Mouse (Mus musculus): Measurements from ENCODE around the gene Shroom3. TPM values are rescaled to one million over a fixed set of nuclear protein-coding genes. Genes with fewer than 3 reads are reported as not detected.

Gene Shroom3
- polyA plus RNA-seq, 1 experiment from 2014 or later, result 12.9 TPM

DNA sequence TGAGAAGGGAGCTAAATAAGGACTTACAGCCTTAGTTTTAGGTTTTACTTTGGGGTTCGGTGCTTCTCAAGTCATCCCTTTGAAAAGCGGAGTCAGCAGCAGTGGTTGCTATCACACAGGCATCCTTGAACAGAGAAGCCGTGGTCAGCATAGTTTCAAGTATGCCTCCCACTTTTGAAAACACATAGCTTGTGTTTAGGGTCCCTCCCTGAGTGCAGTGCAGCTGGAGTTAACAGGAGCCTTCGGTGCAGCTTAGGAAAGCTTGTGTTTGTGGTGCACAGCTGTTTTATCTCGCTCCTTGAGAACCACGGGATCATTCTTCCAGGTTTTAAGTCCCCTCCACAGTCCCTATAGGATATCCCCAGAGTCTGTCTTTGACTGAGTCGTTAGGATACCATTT lies 151.3 kb downstream of the Shroom3 start:
- Histone ChIP-seq H3K9ac (ENCODE audit: low read length) (no peak overlapping the region), H3K36me3 (ENCODE audit: control insufficient read depth, insufficient read depth, low read length) (no peaks in the 10 kb centered on the region), H3K9me3 (ENCODE audit: control insufficient read depth, low read length) (no peaks in the 10 kb centered on the region), H3K27me3 (replicated peaks; ENCODE audit: control insufficient read depth, insufficient read depth, low read length) (no peaks in the 10 kb centered on the region), H3K4me1 (replicated peaks; ENCODE audit: control insufficient read depth, insufficient read depth, low read length) (peaks cover 7% of the 10 kb centered on the region; the same call in 1 of the 2 replicates), H3K4me3 (ENCODE audit: low read depth, low read length) (no peak overlapping the region), H3K27ac (ENCODE audit: low read depth) (peak overlapping the region; percentile 22; the same call in 1 of the 2 replicates), H3K4me2 (ENCODE audit: low read length) (no peak overlapping the region)
- no peak for DNase-seq (ENCODE audit: low spot score)
- 46% methylated on average over 7 of the region's 7 CpGs for WGBS
- ATAC-seq (replicated peaks; ENCODE audit: low FRiP score, low TSS enrichment, low read depth), result no peak

DNA sequence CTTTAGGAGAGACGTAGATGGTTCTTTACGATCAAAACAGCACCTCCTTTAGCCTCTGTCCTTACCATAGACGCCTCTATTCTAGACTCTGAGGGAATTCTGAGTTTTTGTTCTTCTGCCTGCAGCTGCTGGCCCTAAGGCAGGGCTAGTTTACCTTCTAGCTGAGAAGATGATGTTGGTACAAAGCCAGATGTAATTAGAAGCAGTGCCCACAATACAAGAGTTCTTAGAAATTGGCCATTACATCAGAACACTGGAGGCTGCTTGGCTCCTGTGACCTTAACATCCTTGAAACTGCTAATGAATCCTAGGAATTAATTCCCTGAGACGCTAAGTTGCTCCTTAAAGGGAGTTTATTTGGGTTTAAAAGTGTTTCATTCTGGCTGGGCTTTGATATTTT lies 154.1 kb downstream of the Shroom3 start:
- Histone ChIP-seq H3K4me1 (replicated peaks; ENCODE audit: control insufficient read depth, insufficient read depth, low read length) (peaks cover 18% of the 10 kb centered on the region), H3K4me3 (ENCODE audit: low read depth, low read length) (no peak overlapping the region), H3K4me2 (ENCODE audit: low read length) (no peak overlapping the region), H3K9me3 (ENCODE audit: control insufficient read depth, low read length) (no peaks in the 10 kb centered on the region), H3K27ac (ENCODE audit: low read depth) (no peak overlapping the region), H3K9ac (ENCODE audit: low read length) (no peak overlapping the region), H3K27me3 (replicated peaks; ENCODE audit: control insufficient read depth, insufficient read depth, low read length) (no peaks in the 10 kb centered on the region), H3K36me3 (ENCODE audit: control insufficient read depth, insufficient read depth, low read length) (no peaks in the 10 kb centered on the region)
- WGBS, result 81% methylated on average over 4 of the region's 4 CpGs
- no peak for ATAC-seq (replicated peaks; ENCODE audit: low FRiP score, low TSS enrichment, low read depth)
- DNase-seq (ENCODE audit: low spot score), result no peak

- DNase-seq (ENCODE audit: low spot score), result no peak
These were observed 155.1 kb downstream of the Shroom3 start for GRCm38 (mm10) chr5:92838351-92838784.

DNA sequence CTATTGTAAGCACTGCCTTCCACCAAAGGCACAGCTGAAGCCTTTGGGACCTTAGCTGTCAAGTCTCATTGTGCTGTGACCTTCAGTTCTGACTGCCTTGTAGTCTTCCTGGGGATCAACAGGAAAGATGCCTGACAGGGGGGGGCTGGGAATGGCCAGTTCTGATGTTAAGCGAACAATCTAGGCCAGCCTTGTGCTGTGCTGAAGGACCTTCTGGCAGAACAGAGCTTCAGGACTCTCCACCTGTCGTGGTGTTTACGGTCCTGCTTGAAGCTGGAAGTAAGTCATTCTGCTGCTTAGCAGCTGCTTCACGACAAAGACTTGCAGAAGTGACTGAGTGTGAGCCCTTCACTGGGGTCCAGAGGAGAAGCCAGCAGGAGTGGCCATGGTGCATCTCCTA lies 156.1 kb downstream of the Shroom3 start:
- no peaks in the 10 kb centered on the region for H3K27me3 ChIP-seq (replicated peaks; ENCODE audit: control insufficient read depth, insufficient read depth, low read length)
- H3K27ac ChIP-seq (ENCODE audit: low read depth), result no peak overlapping the region
- peaks cover 29% of the 10 kb centered on the region for H3K4me1 ChIP-seq (replicated peaks; ENCODE audit: control insufficient read depth, insufficient read depth, low read length)
- H3K4me2 ChIP-seq (ENCODE audit: low read length), result no peak overlapping the region
- H3K9ac ChIP-seq (ENCODE audit: low read length), result no peak overlapping the region
- 64% methylated on average over 4 of the region's 4 CpGs for WGBS
- DNase-seq (ENCODE audit: low spot score) (no peak), ATAC-seq (replicated peaks; ENCODE audit: low FRiP score, low TSS enrichment, low read depth) (no peak)
- no peak overlapping the region for H3K4me3 ChIP-seq (ENCODE audit: low read depth, low read length)
- no peaks in the 10 kb centered on the region for H3K9me3 ChIP-seq (ENCODE audit: control insufficient read depth, low read length)
- H3K36me3 ChIP-seq (ENCODE audit: control insufficient read depth, insufficient read depth, low read length), result no peaks in the 10 kb centered on the region

More at GRCm38 (mm10) chr5:92838351-92838784, 155.1 kb downstream of the Shroom3 start:
- Histone ChIP-seq H3K4me1 (replicated peaks; ENCODE audit: control insufficient read depth, insufficient read depth, low read length) (peaks cover 24% of the 10 kb centered on the region), H3K27ac (ENCODE audit: low read depth) (no peak overlapping the region), H3K9me3 (ENCODE audit: control insufficient read depth, low read length) (no peaks in the 10 kb centered on the region), H3K4me3 (ENCODE audit: low read depth, low read length) (no peak overlapping the region), H3K9ac (ENCODE audit: low read length) (no peak overlapping the region), H3K4me2 (ENCODE audit: low read length) (no peak overlapping the region), H3K36me3 (ENCODE audit: control insufficient read depth, insufficient read depth, low read length) (no peaks in the 10 kb centered on the region), H3K27me3 (replicated peaks; ENCODE audit: control insufficient read depth, insufficient read depth, low read length) (no peaks in the 10 kb centered on the region)
- 0 out of 2 replicates have a peak, but pooled peaks have one; percentile 34 for ATAC-seq (replicated peaks; ENCODE audit: low FRiP score, low TSS enrichment, low read depth)
- WGBS, result 83% methylated on average over 9 of the region's 9 CpGs

GRCm38 (mm10) chr5:92841474-92841873 lies 158.2 kb downstream of the Shroom3 start:
- peak overlapping the region; percentile 64 for H3K27ac ChIP-seq (ENCODE audit: low read depth)
- H3K36me3 ChIP-seq (ENCODE audit: control insufficient read depth, insufficient read depth, low read length), result no peaks in the 10 kb centered on the region
- no peaks in the 10 kb centered on the region for H3K9me3 ChIP-seq (ENCODE audit: control insufficient read depth, low read length)
- no peak overlapping the region for H3K4me2 ChIP-seq (ENCODE audit: low read length)
- ATAC-seq (replicated peaks; ENCODE audit: low FRiP score, low TSS enrichment, low read depth) (peak; percentile 63), DNase-seq (ENCODE audit: low spot score) (no peak)
- no peaks in the 10 kb centered on the region for H3K27me3 ChIP-seq (replicated peaks; ENCODE audit: control insufficient read depth, insufficient read depth, low read length)
- WGBS, result 18% methylated on average over 5 of the region's 5 CpGs
- H3K4me1 ChIP-seq (replicated peaks; ENCODE audit: control insufficient read depth, insufficient read depth, low read length), result peaks cover 26% of the 10 kb centered on the region
- H3K4me3 ChIP-seq (ENCODE audit: low read depth, low read length), result no peak overlapping the region
- no peak overlapping the region for H3K9ac ChIP-seq (ENCODE audit: low read length)

- WGBS, result 14% methylated on average over 8 of the region's 8 CpGs
- Histone ChIP-seq H3K4me1 (replicated peaks; ENCODE audit: control insufficient read depth, insufficient read depth, low read length) (peaks cover 26% of the 10 kb centered on the region), H3K9ac (ENCODE audit: low read length) (no peak overlapping the region), H3K9me3 (ENCODE audit: control insufficient read depth, low read length) (no peaks in the 10 kb centered on the region), H3K27ac (ENCODE audit: low read depth) (peak overlapping the region; percentile 64), H3K4me2 (ENCODE audit: low read length) (no peak overlapping the region), H3K4me3 (ENCODE audit: low read depth, low read length) (no peak overlapping the region), H3K36me3 (ENCODE audit: control insufficient read depth, insufficient read depth, low read length) (no peaks in the 10 kb centered on the region), H3K27me3 (replicated peaks; ENCODE audit: control insufficient read depth, insufficient read depth, low read length) (no peaks in the 10 kb centered on the region)
- DNase-seq (ENCODE audit: low spot score), result no peak
- ATAC-seq (replicated peaks; ENCODE audit: low FRiP score, low TSS enrichment, low read depth), result no peak
These were observed 159.2 kb downstream of the Shroom3 start for GRCm38 (mm10) chr5:92842417-92842816.

DNA sequence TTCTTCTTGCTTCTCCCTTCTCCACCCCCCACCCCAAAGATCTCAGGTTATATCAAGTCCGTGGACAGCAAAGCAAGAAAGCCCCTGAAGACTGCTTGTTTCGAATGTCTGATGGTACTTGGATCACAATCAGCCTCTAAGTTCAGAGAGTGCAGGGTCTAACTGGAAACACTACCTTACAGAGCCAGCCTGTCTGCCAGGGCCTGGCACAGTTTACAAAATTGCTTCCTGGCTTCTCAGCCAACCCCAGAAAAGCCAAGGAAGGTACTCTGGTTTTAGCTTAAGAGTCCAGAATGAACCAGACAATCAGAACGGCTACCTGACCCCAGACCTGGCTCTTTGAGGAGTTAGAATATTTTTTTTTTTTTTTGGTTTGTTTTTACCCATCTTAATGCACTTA lies 159.6 kb downstream of the Shroom3 start:
- Histone ChIP-seq H3K27me3 (replicated peaks; ENCODE audit: control insufficient read depth, insufficient read depth, low read length) (no peaks in the 10 kb centered on the region), H3K4me1 (replicated peaks; ENCODE audit: control insufficient read depth, insufficient read depth, low read length) (peaks cover 26% of the 10 kb centered on the region), H3K36me3 (ENCODE audit: control insufficient read depth, insufficient read depth, low read length) (no peaks in the 10 kb centered on the region), H3K9ac (ENCODE audit: low read length) (no peak overlapping the region), H3K4me2 (ENCODE audit: low read length) (no peak overlapping the region), H3K9me3 (ENCODE audit: control insufficient read depth, low read length) (no peaks in the 10 kb centered on the region), H3K27ac (ENCODE audit: low read depth) (peak overlapping the region; percentile 64), H3K4me3 (ENCODE audit: low read depth, low read length) (no peak overlapping the region)
- WGBS, result 44% methylated on average over 3 of the region's 3 CpGs
- DNase-seq (ENCODE audit: low spot score) (no peak), ATAC-seq (replicated peaks; ENCODE audit: low FRiP score, low TSS enrichment, low read depth) (no peak)

DNA sequence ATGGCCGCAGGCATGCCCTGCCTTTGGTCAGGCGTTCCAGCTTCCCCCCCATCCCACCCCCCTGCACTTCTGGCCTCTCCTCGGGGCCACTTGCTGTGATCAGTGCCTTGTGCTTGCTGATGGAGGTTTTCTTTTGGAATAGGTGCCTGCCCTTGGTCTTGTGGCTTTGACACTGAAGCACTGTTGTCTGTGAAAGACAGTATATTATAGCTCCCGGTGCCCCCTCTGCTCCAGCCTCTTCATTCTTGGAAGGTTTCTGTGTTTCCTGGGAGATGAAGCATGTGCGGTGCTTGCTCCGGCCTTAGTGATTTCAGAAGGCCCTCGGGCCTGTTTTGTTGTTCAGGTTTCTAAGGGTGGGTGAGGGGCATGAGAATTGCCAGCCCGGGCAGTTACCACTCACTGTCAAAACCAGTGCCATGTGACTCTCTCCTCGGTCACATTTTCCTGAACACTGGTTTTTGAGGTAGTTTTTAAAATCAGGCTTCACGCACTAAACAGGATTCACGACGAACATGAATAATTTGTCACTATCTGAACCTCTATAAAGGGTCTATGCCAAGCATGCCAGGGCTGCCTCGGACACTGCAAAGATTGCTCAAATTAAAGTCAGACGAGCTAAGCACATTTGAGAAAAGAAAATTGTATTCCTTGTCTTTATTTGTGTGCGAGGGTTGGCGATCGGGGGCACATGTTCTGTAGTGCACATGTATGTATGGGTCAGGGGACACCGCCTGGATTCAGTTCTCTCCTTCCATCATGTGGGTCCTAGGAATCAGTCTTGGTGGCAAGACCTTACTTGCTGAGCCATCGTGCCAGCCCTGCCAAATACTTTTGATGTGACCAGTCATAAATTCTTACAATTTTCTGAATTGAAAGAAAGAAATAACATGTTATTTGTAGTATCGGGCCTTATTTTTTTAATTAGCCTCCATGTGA lies 160.9 kb downstream of the Shroom3 start:
- Histone ChIP-seq H3K4me1 (replicated peaks; ENCODE audit: control insufficient read depth, insufficient read depth, low read length) (peaks cover 26% of the 10 kb centered on the region), H3K9ac (ENCODE audit: low read length) (0 out of 2 replicates have a peak overlapping the region, but pooled peaks have one; percentile 16), H3K4me3 (ENCODE audit: low read depth, low read length) (no peak overlapping the region), H3K27ac (ENCODE audit: low read depth) (no peak overlapping the region), H3K36me3 (ENCODE audit: control insufficient read depth, insufficient read depth, low read length) (no peaks in the 10 kb centered on the region), H3K4me2 (ENCODE audit: low read length) (no peak overlapping the region), H3K9me3 (ENCODE audit: control insufficient read depth, low read length) (no peaks in the 10 kb centered on the region), H3K27me3 (replicated peaks; ENCODE audit: control insufficient read depth, insufficient read depth, low read length) (no peaks in the 10 kb centered on the region)
- WGBS, result 58% methylated on average over 20 of the region's 20 CpGs
- DNase-seq (ENCODE audit: low spot score) (no peak), ATAC-seq (replicated peaks; ENCODE audit: low FRiP score, low TSS enrichment, low read depth) (no peak)

Data from intestine, embryonic 14.5 days (tissue).